Mouse (Mus musculus) central nervous system, embryonic 11.5 days (tissue): ENCODE results near the gene Olfr743. TPM values are rescaled to one million over a fixed set of nuclear protein-coding genes. Genes with fewer than 3 reads are reported as not detected.

ENCODE experiments used
- polyA plus RNA-seq: library from polyadenylated mRNA; depleted of rRNA; stranded (reverse); fragments of >200 nt; gene quantifications from 2 replicates; pipeline ENCODE4 v1.2.3, GENCODE M21; 2012; rRNA removed

The Olfr743 gene
- polyA plus RNA-seq, result not detected in 2 replicates

DNA sequence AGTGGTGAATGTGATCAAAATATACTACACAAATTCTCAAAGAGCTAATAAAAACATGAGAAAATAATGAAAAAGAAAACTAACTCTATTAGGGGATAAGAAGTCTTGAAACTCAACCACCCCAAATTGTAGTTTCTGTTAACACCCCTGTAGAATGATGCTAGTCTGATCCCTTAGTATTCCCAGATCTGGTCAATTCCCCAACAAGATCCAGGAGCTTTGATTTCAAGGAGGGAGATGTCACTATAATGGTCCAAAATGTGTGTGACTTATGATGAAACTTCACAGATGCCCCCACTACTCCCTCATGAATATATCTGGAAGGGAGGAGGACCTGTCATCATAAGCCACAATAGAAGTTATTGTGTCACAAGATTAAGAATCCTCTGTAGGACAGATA lies at the start of gene Olfr743:
TSS of gene Olfr743 (plus strand) at position 301 of the 400 bp plus-strand sequence.

DNA sequence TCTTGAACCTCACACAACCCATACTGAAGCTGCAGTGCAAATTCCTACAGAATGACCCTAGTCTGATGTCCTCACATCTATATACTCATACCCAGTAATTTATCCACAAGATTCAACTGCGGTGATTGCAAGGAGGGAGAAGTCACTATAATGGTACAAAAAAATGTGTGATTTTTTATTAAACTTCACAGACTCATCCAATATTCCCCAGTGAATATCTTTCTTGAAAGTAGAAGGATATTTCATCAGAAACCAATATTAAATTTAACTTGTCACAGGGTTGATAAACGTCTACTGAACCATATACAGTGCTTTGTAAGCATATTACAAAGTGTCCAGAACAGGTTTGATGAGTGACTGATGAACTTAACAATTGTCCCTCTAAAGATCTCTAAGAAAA lies 49.2 kb upstream of the Olfr743 start, which contains the start of gene Olfr741:
TSS of gene Olfr741 (plus strand) at position 301 of the 400 bp plus-strand sequence.

DNA sequence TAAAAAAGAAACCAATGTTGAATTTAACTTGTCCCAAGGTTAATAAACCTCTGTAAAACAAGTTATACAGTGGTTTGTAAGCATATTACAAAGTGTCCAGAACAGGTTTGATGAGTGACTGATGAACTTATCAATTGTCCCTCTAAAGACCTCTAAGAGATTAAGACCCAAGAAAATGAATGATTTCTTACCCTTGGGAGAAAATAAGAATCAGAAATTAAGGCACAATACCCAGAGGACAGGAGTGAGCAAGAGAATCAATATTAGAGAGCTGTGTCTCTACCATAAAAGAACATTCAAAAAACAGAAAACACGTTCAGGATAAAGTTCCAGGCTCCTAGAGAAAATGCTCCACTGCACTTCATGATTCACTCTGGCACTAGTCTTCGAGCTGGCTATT lies 18.3 kb upstream of the Olfr743 start, which contains the start of gene Olfr742:
TSS of gene Olfr742 (plus strand) at position 301 of the 400 bp plus-strand sequence.

Other genes with a start within 250 kb of the Olfr743 start
- not detected in 2 replicates for gene Olfr732, start 237.6 kb upstream of the Olfr743 start, polyA plus RNA-seq
- gene Olfr733, start 220.3 kb upstream of the Olfr743 start, polyA plus RNA-seq, result not detected in 2 replicates
- not detected in 2 replicates for gene Olfr734, start 195.1 kb upstream of the Olfr743 start, polyA plus RNA-seq
- not detected in 2 replicates for gene Olfr735, start 173.0 kb upstream of the Olfr743 start, polyA plus RNA-seq
- 0.02 TPM in 1 of 2 replicates, not detected in the other for gene Tlr11, start 163.9 kb upstream of the Olfr743 start, polyA plus RNA-seq
- not detected in 2 replicates for gene Olfr736, start 140.7 kb upstream of the Olfr743 start, polyA plus RNA-seq
- gene Olfr738, start 114.3 kb upstream of the Olfr743 start, polyA plus RNA-seq, result not detected in 2 replicates
- not detected in 2 replicates for gene Olfr739, start 103.2 kb upstream of the Olfr743 start, polyA plus RNA-seq
- gene Olfr740, start 76.3 kb upstream of the Olfr743 start, polyA plus RNA-seq, result not detected in 2 replicates
- gene Olfr741, start 49.1 kb upstream of the Olfr743 start, polyA plus RNA-seq, result not detected in 2 replicates
- gene Olfr742, start 18.2 kb upstream of the Olfr743 start, polyA plus RNA-seq, result not detected in 2 replicates
- gene Olfr744, start 93.0 kb downstream of the Olfr743 start, polyA plus RNA-seq, result not detected in 2 replicates
- gene Olfr745, start 117.5 kb downstream of the Olfr743 start, polyA plus RNA-seq, result not detected in 2 replicates
- gene Olfr746, start 125.2 kb downstream of the Olfr743 start, polyA plus RNA-seq, result not detected in 2 replicates
- not detected in 2 replicates for gene Olfr747, start 171.4 kb downstream of the Olfr743 start, polyA plus RNA-seq
- not detected in 2 replicates for gene Olfr748, start 185.5 kb downstream of the Olfr743 start, polyA plus RNA-seq
- not detected in 2 replicates for gene Olfr749, start 223.3 kb downstream of the Olfr743 start, polyA plus RNA-seq